Mouse (Mus musculus) stomach, embryonic 14.5 days (tissue): ENCODE results near the gene Kif16b. TPM values are rescaled to one million over a fixed set of nuclear protein-coding genes. Genes with fewer than 3 reads are reported as not detected.

Experiments
- ATAC-seq: fragments of 200-750 bp; cut with Nextera tagmentation; 2 replicates; pipeline ENCODE4 v1.8.0; 2017; ENCODE audit warnings: low read depth, moderate TSS enrichment; ENCODE audit not compliant: insufficient number of reproducible peaks, insufficient read depth, low FRiP score
- H3K27ac ChIP-seq: fragments of 300-500 bp; sonication (generic); 2 replicates; pipeline ENCODE4 v1.5.1; 2014; ENCODE audit warnings: mild to moderate bottlenecking, low read length, moderate library complexity, mixed read lengths
- H3K27me3 ChIP-seq: fragments of 300-500 bp; sonication (generic); 2 replicates; pipeline ENCODE4 v1.6.1; 2014; ENCODE audit warnings: low read length, control low read depth, mixed read lengths; ENCODE audit not compliant: control insufficient read depth, insufficient read depth
- H3K36me3 ChIP-seq: fragments of 300-500 bp; sonication (generic); 2 replicates; pipeline ENCODE4 v1.6.1; 2014; ENCODE audit warnings: mild to moderate bottlenecking, control low read depth, low read length, moderate library complexity, mixed read lengths; ENCODE audit not compliant: control insufficient read depth, insufficient read depth
- H3K4me1 ChIP-seq: fragments of 300-500 bp; sonication (generic); 2 replicates; pipeline ENCODE4 v1.6.1; 2014; ENCODE audit warnings: low read length, control low read depth, mixed read lengths; ENCODE audit not compliant: control insufficient read depth, insufficient read depth
- H3K4me2 ChIP-seq: fragments of 300-500 bp; sonication (generic); replicated peaks from 2 replicates; pipeline ENCODE4 v1.6.1; 2014; ENCODE audit warnings: low read depth, low read length, control low read depth
- H3K4me3 ChIP-seq: fragments of 300-500 bp; sonication (generic); 2 replicates; pipeline ENCODE4 v1.5.1; 2014; ENCODE audit warnings: low read depth, low read length, control low read depth
- H3K9ac ChIP-seq: fragments of 300-500 bp; sonication (generic); replicated peaks from 2 replicates; pipeline ENCODE4 v1.6.1; 2014; ENCODE audit warnings: low read depth, mild to moderate bottlenecking, control low read depth, low read length, moderate library complexity, mixed read lengths
- H3K9me3 ChIP-seq: fragments of 300-500 bp; sonication (generic); 2 replicates; pipeline ENCODE4 v1.6.1; 2016; ENCODE audit warnings: low read depth, low read length, control low read depth; ENCODE audit not compliant: control insufficient read depth
- WGBS: fragments of 180-500 bp; shearing (Covaris S2); extraction: QIAGEN DNeasy Blood & Tissue Kit; methylation state at CpG from one replicate; pipeline ENCODE4 v1.1.7; 2014; 5-methylcytosine and 5-hydroxymethylcytosine counted together
- polyA plus RNA-seq: library from polyadenylated mRNA; unstranded; fragments of >200 nt; fragmentation: Nextera tagmentation; extraction: Ambion mirVana; gene quantifications from 2 replicates; pipeline ENCODE4 v1.2.1, GENCODE M21; 2014

The Kif16b gene
- polyA plus RNA-seq, 1 experiment from 2014 or later: 13.5 TPM

- Histone ChIP-seq H3K27ac (no peak overlapping the region), H3K9me3 (no peaks in the 10 kb centered on the region), H3K4me1 (no peaks in the 10 kb centered on the region), H3K27me3 (no peaks in the 10 kb centered on the region), H3K9ac (no peak overlapping the region), H3K4me2 (no peak overlapping the region), H3K4me3 (no peak overlapping the region), H3K36me3 (no peaks in the 10 kb centered on the region)
- 62% methylated on average over 5 of the region's 5 CpGs for WGBS
- ATAC-seq: no peak
Measured at GRCm38 (mm10) chr2:142614535-142614934, 286.8 kb downstream of the Kif16b start.

- no peak for ATAC-seq
- Histone ChIP-seq H3K9ac (no peak overlapping the region), H3K27me3 (no peaks in the 10 kb centered on the region), H3K4me3 (no peak overlapping the region), H3K4me2 (no peak overlapping the region), H3K4me1 (no peaks in the 10 kb centered on the region), H3K27ac (no peak overlapping the region), H3K36me3 (no peaks in the 10 kb centered on the region), H3K9me3 (no peaks in the 10 kb centered on the region)
- WGBS: 86% methylated on average over 5 of the region's 5 CpGs
Measured at GRCm38 (mm10) chr2:142612359-142612953, 288.9 kb downstream of the Kif16b start.

- Histone ChIP-seq H3K27ac (no peak overlapping the region), H3K4me3 (no peak overlapping the region), H3K4me2 (no peak overlapping the region), H3K9me3 (no peaks in the 10 kb centered on the region), H3K27me3 (no peaks in the 10 kb centered on the region), H3K9ac (no peak overlapping the region), H3K4me1 (no peaks in the 10 kb centered on the region), H3K36me3 (no peaks in the 10 kb centered on the region)
- 0 out of 2 replicates have a peak, but pooled peaks have one; percentile 44 for ATAC-seq
- 85% methylated on average over 6 of the region's 6 CpGs for WGBS
Measured at GRCm38 (mm10) chr2:142611113-142611512, 290.2 kb downstream of the Kif16b start.

GRCm38 (mm10) chr2:142610206-142610605, 291.1 kb downstream of the Kif16b start:
- Histone ChIP-seq H3K4me3 (no peak overlapping the region), H3K27me3 (no peaks in the 10 kb centered on the region), H3K4me1 (no peaks in the 10 kb centered on the region), H3K36me3 (no peaks in the 10 kb centered on the region), H3K4me2 (no peak overlapping the region), H3K9me3 (no peaks in the 10 kb centered on the region), H3K9ac (no peak overlapping the region), H3K27ac (no peak overlapping the region)
- WGBS: 79% methylated on average over 5 of the region's 5 CpGs
- ATAC-seq: no peak

- no peaks in the 10 kb centered on the region for H3K9me3 ChIP-seq
- no peaks in the 10 kb centered on the region for H3K27me3 ChIP-seq
- WGBS: 89% methylated on average over 17 of the region's 17 CpGs
- H3K4me3 ChIP-seq: no peak overlapping the region
- no peak for ATAC-seq
- H3K4me1 ChIP-seq: no peaks in the 10 kb centered on the region
- H3K9ac ChIP-seq: no peak overlapping the region
- H3K36me3 ChIP-seq: no peaks in the 10 kb centered on the region
- no peak overlapping the region for H3K4me2 ChIP-seq
- no peak overlapping the region for H3K27ac ChIP-seq
Measured at GRCm38 (mm10) chr2:142608778-142609177, 292.6 kb downstream of the Kif16b start.

GRCm38 (mm10) chr2:142604762-142605161, 296.6 kb downstream of the Kif16b start:
- Histone ChIP-seq H3K27me3 (no peaks in the 10 kb centered on the region), H3K27ac (no peak overlapping the region), H3K9me3 (no peaks in the 10 kb centered on the region), H3K4me3 (no peak overlapping the region), H3K4me2 (no peak overlapping the region), H3K9ac (no peak overlapping the region), H3K36me3 (no peaks in the 10 kb centered on the region), H3K4me1 (no peaks in the 10 kb centered on the region)
- 62% methylated on average over 4 of the region's 4 CpGs for WGBS
- ATAC-seq: no peak

- Histone ChIP-seq H3K27me3 (no peaks in the 10 kb centered on the region), H3K9ac (no peak overlapping the region), H3K9me3 (no peaks in the 10 kb centered on the region), H3K4me1 (no peaks in the 10 kb centered on the region), H3K4me3 (no peak overlapping the region), H3K36me3 (no peaks in the 10 kb centered on the region), H3K4me2 (no peak overlapping the region), H3K27ac (no peak overlapping the region)
- 62% methylated on average over 2 of the region's 2 CpGs for WGBS
- no peak for ATAC-seq
Measured at GRCm38 (mm10) chr2:142603210-142603609, 298.1 kb downstream of the Kif16b start.

- no peaks in the 10 kb centered on the region for H3K4me1 ChIP-seq
- no peak for ATAC-seq
- H3K27me3 ChIP-seq: no peaks in the 10 kb centered on the region
- H3K9ac ChIP-seq: no peak overlapping the region
- H3K36me3 ChIP-seq: no peaks in the 10 kb centered on the region
- H3K9me3 ChIP-seq: no peaks in the 10 kb centered on the region
- no peak overlapping the region for H3K4me2 ChIP-seq
- WGBS: 65% methylated on average over 4 of the region's 4 CpGs
- no peak overlapping the region for H3K4me3 ChIP-seq
- H3K27ac ChIP-seq: no peak overlapping the region
Measured at GRCm38 (mm10) chr2:142599235-142599634, 302.1 kb downstream of the Kif16b start.
